Mouse (Mus musculus): ENCODE measurements around the gene Nmt2. TPM values are rescaled to one million over a fixed set of nuclear protein-coding genes. Genes with fewer than 3 reads are reported as not detected.

The Nmt2 gene
- 10 to 100 TPM; 19.2 to 19.9 TPM for total RNA-seq (2021)

DNA sequence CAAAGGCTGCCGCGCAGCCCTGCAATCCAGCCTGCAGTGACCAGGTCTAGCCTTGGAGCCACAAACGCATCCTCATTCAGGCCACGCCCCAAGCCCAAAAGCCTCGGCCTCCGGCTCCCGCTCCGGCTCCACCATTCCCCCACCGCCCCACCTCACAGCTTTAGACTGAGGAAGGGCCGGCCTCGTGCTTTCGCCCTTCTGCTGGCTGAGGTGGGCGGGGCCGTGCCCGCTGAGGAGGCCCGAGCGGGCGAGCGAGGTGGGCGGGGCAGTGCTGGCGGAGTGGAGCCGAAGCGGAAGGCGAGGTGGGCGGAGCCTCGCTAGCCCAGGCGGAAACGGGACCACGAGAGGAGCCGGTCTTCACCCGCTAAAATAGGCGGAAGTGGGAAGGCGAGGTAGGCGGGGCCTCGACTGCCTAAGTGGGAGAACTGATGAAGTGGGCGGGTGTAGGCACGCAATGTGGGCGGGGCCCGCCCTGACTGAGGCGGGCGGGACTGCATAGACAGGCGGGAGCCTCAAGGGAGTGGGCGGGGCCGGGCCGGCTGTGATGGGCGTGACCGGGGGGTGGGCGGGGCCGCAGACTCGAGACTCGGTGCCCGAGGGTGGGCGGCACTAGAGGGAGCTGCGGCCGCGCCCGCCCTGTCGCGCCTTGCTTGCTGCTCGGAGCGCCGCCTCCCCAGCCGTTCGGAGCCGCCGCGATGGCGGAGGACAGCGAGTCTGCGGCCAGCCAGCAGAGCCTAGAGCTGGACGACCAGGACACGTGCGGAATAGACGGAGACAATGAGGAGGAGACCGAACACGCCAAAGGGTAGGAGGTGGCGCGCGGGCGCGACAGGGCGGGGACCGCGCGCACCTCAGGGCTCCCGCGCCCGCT lies at the start of gene Nmt2:
Nmt2 (plus strand) TSS at position 611 of the 871 bp plus-strand sequence.
- DNase-seq: peak; percentile 99

- no peak for DNase-seq
Observed at GRCm38 (mm10) chr2:3239255-3239654, 44.8 kb upstream of the Nmt2 start.

- DNase-seq: no peak
Observed at GRCm38 (mm10) chr2:3244251-3244650, 39.8 kb upstream of the Nmt2 start.

DNA sequence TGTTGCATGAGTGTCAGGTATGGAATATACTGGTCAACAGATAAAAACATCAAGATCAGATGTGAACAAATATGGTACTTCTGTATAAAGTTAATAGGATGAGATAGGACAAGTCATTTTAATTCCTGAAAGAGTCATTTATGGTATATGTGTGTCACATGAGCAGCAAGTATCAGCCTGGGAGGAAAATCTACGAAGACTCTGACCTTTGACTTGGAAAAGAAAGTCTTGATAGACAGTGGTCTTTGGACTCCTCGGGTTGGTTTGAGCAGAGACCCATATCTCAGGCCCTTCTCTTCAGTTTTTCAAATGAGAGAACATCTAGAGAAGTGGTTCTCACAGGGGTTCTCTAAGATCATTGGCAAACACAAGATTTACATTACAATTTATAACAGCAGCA lies 32.7 kb upstream of the Nmt2 start:
- no peak for DNase-seq

- no peak for DNase-seq
Observed at GRCm38 (mm10) chr2:3266466-3266865, 17.5 kb upstream of the Nmt2 start.

DNA sequence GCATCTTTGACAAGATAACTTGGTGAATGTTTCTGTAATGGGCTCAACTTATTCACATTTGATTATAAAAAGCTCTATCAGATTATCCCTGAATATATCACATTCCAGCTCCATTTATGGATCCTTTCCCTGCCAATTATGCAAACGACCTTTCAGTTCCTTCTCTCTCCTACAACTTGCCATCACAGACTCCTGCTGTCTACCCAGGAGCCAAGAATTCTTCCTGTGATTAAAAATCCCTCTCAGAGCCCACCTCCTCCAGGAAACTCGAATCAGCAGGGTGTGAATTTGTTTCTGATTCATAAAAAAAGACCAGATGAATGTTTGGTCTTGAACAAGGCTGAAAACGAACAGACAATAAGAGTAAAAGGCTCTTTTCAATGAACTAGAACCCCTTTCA lies 16.1 kb upstream of the Nmt2 start:
- DNase-seq: no peak

GRCm38 (mm10) chr2:3273349-3273748 lies 10.7 kb upstream of the Nmt2 start:
- DNase-seq: no peak

- no peak for DNase-seq
Observed at GRCm38 (mm10) chr2:3276106-3276505, 7.9 kb upstream of the Nmt2 start.

GRCm38 (mm10) chr2:3277502-3277901 lies 6.5 kb upstream of the Nmt2 start:
- DNase-seq: no peak

DNA sequence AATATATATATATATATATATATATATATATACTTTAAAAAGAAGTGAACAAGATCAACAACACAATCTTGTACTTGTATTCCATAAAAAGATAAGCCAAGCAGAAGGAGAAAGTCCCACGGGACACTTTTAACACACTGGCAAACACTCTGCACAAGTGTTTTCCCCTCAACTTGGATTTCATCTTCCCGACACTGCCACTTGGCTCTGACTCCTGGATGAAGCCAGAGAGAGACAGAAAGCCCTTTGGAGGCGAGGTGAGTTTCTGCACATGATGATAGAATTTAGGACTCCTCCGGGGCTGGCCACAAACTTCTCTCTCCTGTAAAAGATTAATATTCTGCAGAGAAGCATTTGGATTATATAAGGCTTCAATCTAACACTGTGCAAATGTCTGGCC lies 2.7 kb upstream of the Nmt2 start:
- no peak for DNase-seq

- peak; percentile 6 for DNase-seq
Observed at GRCm38 (mm10) chr2:3282866-3283601, 978 bp upstream of the Nmt2 start.

- DNase-seq: peak; percentile 63
Observed at GRCm38 (mm10) chr2:3284473-3285180, 615 bp downstream of the Nmt2 start.

GRCm38 (mm10) chr2:3285181-3285530 lies 1.1 kb downstream of the Nmt2 start:
- peak; percentile 7 for DNase-seq

DNA sequence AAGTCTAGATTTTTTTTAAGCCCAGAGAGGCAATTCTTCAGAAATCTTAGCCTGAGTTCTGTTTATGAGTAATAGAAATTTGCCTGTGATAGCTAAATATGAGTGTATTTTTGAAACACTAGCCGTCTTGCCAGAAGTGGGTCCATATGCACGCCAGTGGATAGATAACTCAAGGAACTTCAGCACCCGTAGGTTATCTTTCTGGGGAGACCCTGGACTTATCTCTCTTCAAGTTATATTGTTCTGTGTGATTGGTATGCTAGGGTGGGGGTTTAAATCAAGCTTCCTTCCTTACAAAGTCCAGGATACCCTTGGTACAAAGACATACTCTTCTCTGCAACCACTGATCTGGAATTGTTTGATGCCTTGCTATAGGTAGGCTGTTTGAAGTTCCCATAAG lies 1.7 kb downstream of the Nmt2 start:
- DNase-seq: no peak

DNA sequence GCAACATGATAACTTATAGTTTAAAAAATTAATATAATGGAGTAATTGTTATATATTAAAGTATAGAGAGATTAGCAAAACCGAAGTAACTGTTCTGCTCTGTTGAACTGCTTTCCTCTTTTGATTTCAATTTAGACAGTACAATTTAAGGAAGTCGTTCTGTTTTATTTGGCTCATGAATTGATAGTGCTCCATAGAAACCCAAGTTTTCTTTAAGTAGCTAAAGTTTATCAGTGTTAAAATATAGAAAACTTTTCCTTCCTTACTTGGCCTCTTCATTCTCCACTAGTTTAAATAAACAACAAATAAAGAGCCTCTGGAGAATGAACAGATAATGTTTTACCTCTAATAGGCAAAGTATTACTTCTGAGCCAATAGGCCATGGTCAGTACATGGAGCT lies 2.2 kb downstream of the Nmt2 start:
- no peak for DNase-seq

- DNase-seq: no peak
Observed at GRCm38 (mm10) chr2:3289581-3289980, 5.6 kb downstream of the Nmt2 start.

DNA sequence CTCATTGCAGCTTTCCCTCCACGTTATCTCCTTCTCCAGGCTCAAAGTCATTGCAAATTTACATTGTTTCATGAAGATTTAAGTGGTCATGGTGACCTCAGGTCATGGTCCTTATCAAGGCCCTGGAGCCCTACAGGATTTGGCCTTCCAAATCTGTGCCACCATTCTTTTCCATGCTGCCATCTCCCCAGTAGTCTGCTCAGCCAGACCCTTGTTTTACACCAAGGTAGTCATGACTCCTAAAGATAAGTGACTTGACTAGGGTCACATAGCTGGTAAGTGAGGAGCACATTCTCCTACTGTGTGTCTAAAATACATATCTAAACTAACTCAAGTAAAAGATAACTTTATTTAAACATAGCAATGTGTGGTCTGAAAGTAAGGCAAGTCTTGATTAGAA lies 8.2 kb downstream of the Nmt2 start:
- no peak for DNase-seq

DNA sequence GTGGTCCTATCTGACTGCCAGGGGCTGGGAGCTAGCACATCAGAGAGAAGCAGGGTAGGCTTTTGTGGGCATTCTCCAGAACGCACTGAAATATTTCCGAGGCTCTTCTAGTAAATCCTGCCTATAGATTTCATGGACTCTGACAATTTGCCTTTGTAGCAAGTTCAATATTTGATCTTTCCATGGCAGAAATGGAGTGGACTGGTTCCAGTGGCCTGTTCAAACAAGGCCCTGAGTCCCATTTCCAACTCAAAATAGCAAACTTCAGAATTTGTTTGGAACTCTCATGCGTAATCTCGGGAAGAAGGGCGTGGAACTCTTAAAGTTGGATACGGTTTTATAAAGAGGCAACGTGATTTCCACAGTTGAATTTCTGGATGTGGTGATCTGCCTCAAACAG lies 11.8 kb downstream of the Nmt2 start:
- no peak for DNase-seq

DNA sequence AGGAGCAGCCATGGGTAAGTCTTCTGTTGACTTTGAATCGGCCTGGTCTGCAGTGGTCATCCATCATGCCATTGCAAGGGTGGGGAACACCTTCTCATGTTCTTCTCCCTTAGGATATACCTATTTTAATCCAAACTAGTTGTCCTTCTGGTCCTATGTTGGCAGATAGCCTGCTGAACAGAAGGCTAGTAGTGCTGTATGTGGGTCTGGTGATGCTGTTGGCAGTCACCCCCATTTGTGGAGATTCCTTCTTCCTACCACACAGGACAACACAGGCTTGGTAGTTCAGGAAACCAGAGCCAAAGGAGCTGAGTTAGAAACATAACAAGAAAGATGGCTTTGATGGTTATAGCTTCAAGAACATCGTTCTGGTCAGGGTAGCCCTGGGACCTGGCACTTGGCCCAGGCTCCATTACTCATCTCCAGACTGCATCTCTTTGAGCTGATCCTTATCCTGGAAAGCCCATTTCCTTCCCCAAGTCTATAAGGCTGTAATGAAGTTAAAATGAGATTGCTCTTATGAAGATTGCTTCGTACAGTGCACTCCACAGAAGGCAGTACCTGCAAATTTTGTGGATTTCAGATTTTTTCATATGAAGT lies 21.5 kb downstream of the Nmt2 start:
- no peak for DNase-seq

GRCm38 (mm10) chr2:3323132-3323531 lies 39.1 kb downstream of the Nmt2 start:
- DNase-seq: no peak

DNA sequence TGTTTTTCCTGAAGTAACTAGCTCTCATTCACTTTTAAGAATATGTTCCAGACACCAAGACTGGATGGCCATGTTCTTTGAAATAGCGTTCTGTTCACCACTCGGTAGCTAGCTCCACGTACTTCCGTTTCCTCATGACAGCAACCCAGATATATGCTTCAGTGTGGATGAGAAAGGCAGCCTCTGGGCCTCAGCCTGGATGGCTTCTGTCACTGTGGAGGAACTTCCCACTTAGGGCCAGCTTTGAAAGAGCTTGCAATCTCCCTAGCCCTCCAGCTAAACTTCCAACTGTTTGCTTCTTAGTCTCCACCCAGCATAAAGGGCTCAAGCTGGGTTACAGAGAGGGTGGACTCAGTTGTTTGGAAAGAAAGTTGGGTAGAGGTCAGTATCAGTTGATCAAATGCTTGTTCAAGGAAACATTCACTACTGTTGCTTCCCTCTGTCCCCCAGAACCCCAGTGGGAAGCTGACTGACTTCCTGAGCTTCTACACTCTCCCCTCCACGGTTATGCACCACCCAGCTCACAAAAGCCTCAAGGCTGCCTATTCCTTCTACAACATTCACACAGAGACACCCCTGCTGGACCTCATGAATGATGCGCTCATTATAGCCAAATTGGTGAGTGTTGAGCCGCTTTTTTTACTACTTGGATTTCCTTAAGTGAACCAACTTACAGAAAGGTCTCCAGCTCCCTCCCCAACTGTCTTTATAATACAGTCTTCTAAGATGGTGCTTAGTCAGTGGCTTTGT lies 40.5 kb downstream of the Nmt2 start:
- no peak for DNase-seq

DNA sequence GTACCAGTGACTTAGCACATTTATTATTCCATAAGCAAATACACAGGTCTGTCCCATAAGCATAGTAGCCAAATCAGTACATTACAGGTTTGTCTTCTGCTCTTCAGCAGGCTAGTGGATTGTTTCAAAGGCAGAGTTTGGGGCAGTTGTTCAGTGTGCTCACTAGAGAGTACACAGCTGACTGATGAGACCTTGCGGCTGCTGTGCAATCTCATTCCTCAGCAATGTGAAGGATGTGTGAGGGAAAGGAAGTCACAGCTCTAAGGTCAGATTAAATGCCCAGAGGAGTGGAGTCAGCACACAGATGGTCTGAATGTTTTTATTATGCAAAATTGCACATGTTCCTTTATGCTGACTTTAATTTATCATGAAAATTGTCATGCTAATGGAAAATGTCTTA lies 42.5 kb downstream of the Nmt2 start:
- DNase-seq: no peak

Data from heart, postnatal 4 days (tissue).